Mouse (Mus musculus): Measurements from ENCODE around the gene Arl8b. TPM values are rescaled to one million over a fixed set of nuclear protein-coding genes. Genes with fewer than 3 reads are reported as not detected.
A peak's percentile ranks its signal among the peaks of the same experiment; 100 is the strongest.

Arl8b gene
- polyA plus RNA-seq, 1 experiment = 9.1 TPM

DNA sequence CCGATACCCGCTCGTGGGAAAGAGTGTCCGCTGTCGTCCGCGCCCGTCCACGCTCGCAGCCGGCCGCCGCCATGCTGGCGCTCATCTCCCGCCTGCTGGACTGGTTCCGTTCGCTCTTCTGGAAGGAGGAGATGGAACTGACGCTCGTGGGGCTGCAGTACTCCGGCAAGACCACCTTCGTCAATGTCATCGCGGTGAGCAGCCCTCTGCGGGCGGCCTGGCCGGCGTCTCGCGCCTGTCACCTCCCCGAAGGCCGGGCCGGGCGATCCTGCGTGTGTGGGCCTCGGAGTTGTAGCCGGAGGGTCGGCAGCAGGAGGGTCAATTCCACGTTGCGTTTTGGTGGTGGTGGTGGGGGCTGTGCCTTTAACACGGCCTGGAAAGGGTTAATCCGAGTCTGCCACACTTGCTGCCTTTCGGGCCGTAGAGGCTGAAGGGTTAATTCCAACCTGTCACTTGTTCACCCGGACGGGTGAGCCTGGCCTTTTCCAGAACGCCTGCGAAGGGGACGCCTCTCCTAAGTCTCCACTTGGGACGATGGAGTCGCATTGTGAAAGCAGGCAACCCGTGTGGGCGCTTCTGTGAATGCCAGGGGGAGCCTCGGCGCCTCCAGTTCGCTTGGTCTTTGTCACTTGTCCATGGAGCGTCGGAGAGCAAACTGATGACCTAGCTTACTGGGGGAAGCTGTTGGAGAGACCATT, 434 bp downstream of the Arl8b start:
- H3K9me3 ChIP-seq = no peaks in the 10 kb centered on the region
- H3K27me3 ChIP-seq (replicated peaks) = no peaks in the 10 kb centered on the region
- H3K4me3 ChIP-seq (replicated peaks) = peak overlapping the region; percentile 100
- TF ChIP-seq GATA1 (IDR thresholded peaks at IDR 0.05; ENCODE audit: borderline replicate concordance, low read length) (no peak), FLI1 (IDR thresholded peaks at IDR 0.05; ENCODE audit: low read length) (no peak)
- H3K36me3 ChIP-seq (replicated peaks; ENCODE audit: low read length) = peaks cover 6% of the 10 kb centered on the region
- peaks cover 67% of the 10 kb centered on the region for H3K4me1 ChIP-seq

GRCm38 (mm10) chr6:108784056-108784455, 1.2 kb downstream of the Arl8b start:
- Histone ChIP-seq H3K27me3 (replicated peaks) (no peaks in the 10 kb centered on the region), H3K4me3 (replicated peaks) (peak overlapping the region; percentile 100), H3K4me1 (peaks cover 72% of the 10 kb centered on the region), H3K9me3 (no peaks in the 10 kb centered on the region), H3K36me3 (replicated peaks; ENCODE audit: low read length) (peaks cover 11% of the 10 kb centered on the region)
- TF ChIP-seq GATA1 (IDR thresholded peaks at IDR 0.05; ENCODE audit: borderline replicate concordance, low read length) = no peak
- no peak for TF ChIP-seq FLI1 (IDR thresholded peaks at IDR 0.05; ENCODE audit: low read length)

- peak overlapping the region; percentile 100 for H3K4me3 ChIP-seq (replicated peaks)
- peaks cover 71% of the 10 kb centered on the region for H3K4me1 ChIP-seq
- no peaks in the 10 kb centered on the region for H3K9me3 ChIP-seq
- peaks cover 15% of the 10 kb centered on the region for H3K36me3 ChIP-seq (replicated peaks; ENCODE audit: low read length)
- no peak for TF ChIP-seq GATA1 (IDR thresholded peaks at IDR 0.05; ENCODE audit: borderline replicate concordance, low read length)
- no peaks in the 10 kb centered on the region for H3K27me3 ChIP-seq (replicated peaks)
Observed at GRCm38 (mm10) chr6:108784796-108785195, 1.9 kb downstream of the Arl8b start.

DNA sequence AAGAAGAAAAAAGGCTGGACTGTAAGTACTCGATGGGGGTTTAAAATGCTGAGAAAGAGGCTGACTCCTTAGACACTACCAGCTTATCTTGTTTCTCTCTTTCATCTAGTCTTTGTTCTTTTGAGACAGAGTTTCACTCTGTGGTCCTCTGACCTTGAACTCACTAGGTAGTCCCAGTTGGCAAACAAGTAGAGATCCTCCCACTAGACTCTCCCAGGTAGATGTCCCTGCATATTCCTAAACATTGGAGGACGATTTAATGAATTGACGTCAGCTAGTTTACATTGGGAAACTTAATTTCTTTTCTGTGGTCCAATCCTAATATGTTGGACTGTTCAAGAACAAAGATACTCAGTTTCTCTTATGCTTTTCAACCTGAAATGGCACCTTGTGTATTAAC, 2.7 kb downstream of the Arl8b start:
- Histone ChIP-seq H3K27me3 (replicated peaks) (no peaks in the 10 kb centered on the region), H3K4me1 (peaks cover 68% of the 10 kb centered on the region), H3K9me3 (no peaks in the 10 kb centered on the region), H3K36me3 (replicated peaks; ENCODE audit: low read length) (peaks cover 22% of the 10 kb centered on the region), H3K4me3 (replicated peaks) (no peak overlapping the region)
- TF ChIP-seq GATA1 (IDR thresholded peaks at IDR 0.05; ENCODE audit: borderline replicate concordance, low read length) = no peak
- no peak for TF ChIP-seq FLI1 (IDR thresholded peaks at IDR 0.05; ENCODE audit: low read length)

GRCm38 (mm10) chr6:108791498-108791897, 8.6 kb downstream of the Arl8b start:
- H3K36me3 ChIP-seq (replicated peaks; ENCODE audit: low read length) = peaks cover 29% of the 10 kb centered on the region
- H3K9me3 ChIP-seq = no peaks in the 10 kb centered on the region
- TF ChIP-seq GATA1 (IDR thresholded peaks at IDR 0.05; ENCODE audit: borderline replicate concordance, low read length) (no peak), FLI1 (IDR thresholded peaks at IDR 0.05; ENCODE audit: low read length) (no peak)
- H3K4me3 ChIP-seq (replicated peaks) = no peak overlapping the region
- H3K4me1 ChIP-seq = peaks cover 81% of the 10 kb centered on the region
- H3K27me3 ChIP-seq (replicated peaks) = no peaks in the 10 kb centered on the region

DNA sequence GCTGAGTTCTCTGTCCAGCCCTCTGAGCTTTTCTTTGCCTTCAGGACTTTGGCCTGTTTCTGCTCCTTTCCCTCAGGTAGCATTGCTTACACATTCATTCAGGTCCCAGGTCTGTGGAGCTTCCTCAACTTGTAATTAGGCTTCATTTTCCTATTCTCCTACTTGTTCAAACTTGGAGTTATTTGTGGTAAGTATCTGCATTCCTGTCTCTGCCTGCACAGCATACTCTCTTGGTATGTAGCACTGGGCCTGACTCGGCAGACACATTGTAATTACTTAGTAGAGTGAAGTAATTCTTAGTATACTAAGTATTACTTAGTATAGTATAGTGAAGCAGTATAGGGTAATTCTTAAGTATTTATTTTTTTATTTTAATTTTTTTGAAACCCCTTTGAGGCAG, 13.0 kb downstream of the Arl8b start:
- Histone ChIP-seq H3K36me3 (replicated peaks; ENCODE audit: low read length) (peaks cover 22% of the 10 kb centered on the region), H3K4me3 (replicated peaks) (no peak overlapping the region), H3K27me3 (replicated peaks) (no peaks in the 10 kb centered on the region), H3K9me3 (no peaks in the 10 kb centered on the region), H3K4me1 (peaks cover 82% of the 10 kb centered on the region)
- TF ChIP-seq GATA1 (IDR thresholded peaks at IDR 0.05; ENCODE audit: borderline replicate concordance, low read length) (no peak), FLI1 (IDR thresholded peaks at IDR 0.05; ENCODE audit: low read length) (no peak)

DNA sequence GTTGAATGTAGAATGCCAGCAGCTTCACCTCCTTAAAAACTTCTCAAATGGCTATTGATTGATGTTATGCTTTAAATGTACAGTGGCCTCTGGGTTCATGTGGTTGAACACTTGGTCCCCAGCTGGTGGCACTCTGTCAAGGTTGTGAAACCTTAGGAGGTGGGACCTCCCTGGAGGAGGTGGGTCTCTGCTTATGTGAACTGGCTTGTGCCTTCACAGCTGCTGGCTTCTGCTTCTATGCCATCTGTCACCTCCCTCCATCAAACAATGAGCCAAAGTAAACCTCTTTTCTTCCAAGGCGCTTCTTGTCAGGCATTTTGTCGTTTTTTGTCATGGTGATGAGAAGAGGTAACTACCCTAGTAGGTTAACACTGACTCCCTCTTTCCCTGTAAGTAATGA, 13.8 kb downstream of the Arl8b start:
- Histone ChIP-seq H3K4me1 (peaks cover 78% of the 10 kb centered on the region), H3K9me3 (no peaks in the 10 kb centered on the region), H3K4me3 (replicated peaks) (no peak overlapping the region), H3K36me3 (replicated peaks; ENCODE audit: low read length) (peaks cover 18% of the 10 kb centered on the region), H3K27me3 (replicated peaks) (no peaks in the 10 kb centered on the region)
- no peak for TF ChIP-seq FLI1 (IDR thresholded peaks at IDR 0.05; ENCODE audit: low read length)
- no peak for TF ChIP-seq GATA1 (IDR thresholded peaks at IDR 0.05; ENCODE audit: borderline replicate concordance, low read length)

GRCm38 (mm10) chr6:108805194-108805593, 22.3 kb downstream of the Arl8b start:
- TF ChIP-seq FLI1 (IDR thresholded peaks at IDR 0.05; ENCODE audit: low read length) (no peak), GATA1 (IDR thresholded peaks at IDR 0.05; ENCODE audit: borderline replicate concordance, low read length) (no peak)

GRCm38 (mm10) chr6:108805871-108806270, 23.0 kb downstream of the Arl8b start:
- Histone ChIP-seq H3K4me3 (replicated peaks) (no peak overlapping the region), H3K9me3 (no peaks in the 10 kb centered on the region), H3K27me3 (replicated peaks) (no peaks in the 10 kb centered on the region), H3K36me3 (replicated peaks; ENCODE audit: low read length) (peaks cover 8% of the 10 kb centered on the region), H3K4me1 (peaks cover 68% of the 10 kb centered on the region)
- TF ChIP-seq GATA1 (IDR thresholded peaks at IDR 0.05; ENCODE audit: borderline replicate concordance, low read length) = no peak
- TF ChIP-seq FLI1 (IDR thresholded peaks at IDR 0.05; ENCODE audit: low read length) = no peak

More at GRCm38 (mm10) chr6:108805194-108805593, 22.3 kb downstream of the Arl8b start:
- Histone ChIP-seq H3K4me3 (replicated peaks) (no peak overlapping the region), H3K36me3 (replicated peaks; ENCODE audit: low read length) (peaks cover 8% of the 10 kb centered on the region), H3K9me3 (no peaks in the 10 kb centered on the region), H3K4me1 (peaks cover 68% of the 10 kb centered on the region), H3K27me3 (replicated peaks) (no peaks in the 10 kb centered on the region)

DNA sequence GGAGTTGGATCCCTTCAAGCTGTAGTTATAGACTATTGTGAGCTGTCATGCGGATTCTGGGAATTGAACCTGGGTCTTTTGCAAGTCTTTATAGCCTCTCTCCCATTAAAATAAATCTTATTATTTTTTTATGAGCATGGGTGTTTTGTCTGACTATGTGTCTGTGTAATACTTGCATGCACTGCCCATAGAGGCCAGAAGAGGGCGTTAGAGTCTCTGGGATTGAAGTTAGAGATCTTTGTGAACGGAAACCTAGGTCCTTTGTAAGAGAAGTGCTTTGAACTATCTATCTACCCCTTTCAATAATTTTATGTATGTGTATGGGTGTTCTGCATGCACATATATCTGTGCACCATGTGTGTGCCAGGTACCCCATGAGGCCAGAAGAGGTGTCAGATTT, 24.5 kb downstream of the Arl8b start:
- TF ChIP-seq FLI1 (IDR thresholded peaks at IDR 0.05; ENCODE audit: low read length) (no peak), GATA1 (IDR thresholded peaks at IDR 0.05; ENCODE audit: borderline replicate concordance, low read length) (no peak)
- Histone ChIP-seq H3K4me3 (replicated peaks) (no peak overlapping the region), H3K4me1 (peaks cover 77% of the 10 kb centered on the region), H3K36me3 (replicated peaks; ENCODE audit: low read length) (peaks cover 8% of the 10 kb centered on the region), H3K27me3 (replicated peaks) (no peaks in the 10 kb centered on the region), H3K9me3 (no peaks in the 10 kb centered on the region)
